Mouse (Mus musculus) hindbrain, embryonic 15.5 days (tissue): ENCODE measurements around the gene Vmn1r196. TPM values are rescaled to one million over a fixed set of nuclear protein-coding genes. Genes with fewer than 3 reads are reported as not detected.

Experiments
- polyA plus RNA-seq: library from polyadenylated mRNA; unstranded; fragments of >200 nt; fragmentation: Nextera tagmentation; extraction: Ambion mirVana; gene quantifications from 2 replicates; pipeline ENCODE4 v1.2.1, GENCODE M21; 2015

Vmn1r196 gene
- polyA plus RNA-seq, 1 experiment from 2014 or later, result not detected

Other genes starting within 250 kb of the Vmn1r196 start
- 8.4 and 10.7 TPM in 2 replicates for gene Hist1h4i, start 248.6 kb upstream of the Vmn1r196 start, polyA plus RNA-seq
- gene Hist1h2ag, start 247.0 kb upstream of the Vmn1r196 start, polyA plus RNA-seq, result 6.5 and 10.3 TPM in 2 replicates
- gene Hist1h2bj, start 246.7 kb upstream of the Vmn1r196 start, polyA plus RNA-seq, result 2.3 and 2.9 TPM in 2 replicates
- not detected in 2 replicates for gene Vmn1r188, start 205.5 kb upstream of the Vmn1r196 start, polyA plus RNA-seq
- gene Vmn1r189, start 184.1 kb upstream of the Vmn1r196 start, polyA plus RNA-seq, result not detected in 2 replicates
- gene Vmn1r191, start 106.0 kb upstream of the Vmn1r196 start, polyA plus RNA-seq, result not detected in 2 replicates
- not detected in 2 replicates for gene Vmn1r192, start 98.8 kb upstream of the Vmn1r196 start, polyA plus RNA-seq
- not detected in 2 replicates for gene Vmn1r193, start 66.8 kb upstream of the Vmn1r196 start, polyA plus RNA-seq
- gene Vmn1r194, start 45.7 kb upstream of the Vmn1r196 start, polyA plus RNA-seq, result not detected in 2 replicates
- not detected in 2 replicates for gene Vmn1r195, start 19.4 kb upstream of the Vmn1r196 start, polyA plus RNA-seq
- not detected in 2 replicates for gene Vmn1r197, start 34.7 kb downstream of the Vmn1r196 start, polyA plus RNA-seq
- not detected in 2 replicates for gene Vmn1r198, start 60.4 kb downstream of the Vmn1r196 start, polyA plus RNA-seq
- gene Vmn1r199, start 89.9 kb downstream of the Vmn1r196 start, polyA plus RNA-seq, result not detected in 2 replicates
- 0.05 TPM in 1 of 2 replicates, not detected in the other for gene Vmn1r200, start 100.5 kb downstream of the Vmn1r196 start, polyA plus RNA-seq
- not detected in 2 replicates for gene Vmn1r201, start 182.0 kb downstream of the Vmn1r196 start, polyA plus RNA-seq
- not detected in 2 replicates for gene Vmn1r202, start 215.5 kb downstream of the Vmn1r196 start, polyA plus RNA-seq
- not detected in 2 replicates for gene Vmn1r203, start 228.2 kb downstream of the Vmn1r196 start, polyA plus RNA-seq